Mouse (Mus musculus): ENCODE measurements around the gene Dirc2.

Dirc2 gene

DNA sequence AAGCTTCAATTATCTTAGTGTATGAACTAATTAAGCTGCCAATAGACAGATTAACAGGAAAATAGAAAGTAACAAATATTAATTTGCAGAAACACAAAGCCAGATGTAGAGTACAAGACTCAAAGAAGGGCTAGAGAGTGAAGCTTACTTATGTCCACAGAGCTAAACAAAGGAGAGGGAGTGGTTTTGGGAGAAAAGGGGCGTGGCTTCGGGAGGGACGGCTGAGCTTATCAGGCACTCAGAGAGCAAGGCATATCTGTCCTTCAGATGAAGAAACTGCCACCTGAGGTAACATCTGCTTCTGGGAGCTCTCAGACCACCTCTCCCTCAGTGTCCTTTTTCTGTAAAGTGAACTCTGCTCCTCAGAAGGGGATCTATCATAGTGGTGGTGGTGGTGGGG, 90.7 kb downstream of the Dirc2 start:
- no peak for DNase-seq

DNA sequence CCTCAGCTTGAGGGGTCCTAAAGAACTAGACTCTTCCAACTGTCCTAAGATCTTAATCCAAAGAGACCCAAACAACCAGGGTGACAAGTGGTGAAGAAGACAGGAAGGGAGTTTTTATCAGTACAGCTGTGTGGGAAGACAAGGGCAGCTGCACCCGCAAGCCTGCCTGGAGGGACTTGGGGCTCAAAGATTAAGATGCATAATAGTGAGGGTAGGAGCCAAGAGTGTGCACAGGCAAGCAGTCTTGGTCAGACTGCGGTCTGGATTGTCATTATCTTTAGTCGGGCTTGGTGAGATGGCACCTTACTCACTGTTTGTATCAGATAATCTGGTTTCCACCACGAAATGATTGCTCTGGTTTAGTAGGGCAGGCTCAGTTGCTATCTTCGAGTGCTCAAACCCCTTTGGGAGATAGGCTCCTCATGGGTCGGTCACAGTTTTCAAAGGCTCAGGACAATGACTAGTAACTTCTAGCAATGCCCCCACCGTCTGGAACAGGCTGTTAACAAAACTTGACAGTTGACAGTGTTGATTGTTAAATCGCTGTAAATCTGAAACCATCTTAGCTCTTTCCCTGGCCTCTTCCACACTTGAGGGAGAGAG, 91.5 kb downstream of the Dirc2 start:
- DNase-seq, result no peak

DNA sequence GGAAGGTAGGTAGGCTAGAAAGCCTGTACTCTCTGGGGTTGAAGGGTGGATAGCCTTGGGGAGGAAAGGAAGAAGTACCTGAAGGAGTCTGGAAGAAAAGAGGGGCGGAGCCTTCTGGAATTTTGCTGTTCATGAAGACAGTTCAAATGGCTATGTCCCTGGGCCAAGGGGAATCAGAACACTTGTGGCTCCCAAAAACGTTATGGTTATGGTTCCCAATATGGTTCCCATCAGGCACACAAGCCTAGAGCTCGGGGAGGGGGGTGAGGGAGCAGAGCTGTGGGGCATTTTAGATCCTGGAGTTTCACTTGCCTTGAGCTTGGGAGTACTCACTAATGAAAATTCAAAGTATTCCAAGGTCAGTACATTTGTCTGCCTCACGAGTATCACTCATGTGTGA, 104.3 kb downstream of the Dirc2 start:
- no peak for DNase-seq

DNA sequence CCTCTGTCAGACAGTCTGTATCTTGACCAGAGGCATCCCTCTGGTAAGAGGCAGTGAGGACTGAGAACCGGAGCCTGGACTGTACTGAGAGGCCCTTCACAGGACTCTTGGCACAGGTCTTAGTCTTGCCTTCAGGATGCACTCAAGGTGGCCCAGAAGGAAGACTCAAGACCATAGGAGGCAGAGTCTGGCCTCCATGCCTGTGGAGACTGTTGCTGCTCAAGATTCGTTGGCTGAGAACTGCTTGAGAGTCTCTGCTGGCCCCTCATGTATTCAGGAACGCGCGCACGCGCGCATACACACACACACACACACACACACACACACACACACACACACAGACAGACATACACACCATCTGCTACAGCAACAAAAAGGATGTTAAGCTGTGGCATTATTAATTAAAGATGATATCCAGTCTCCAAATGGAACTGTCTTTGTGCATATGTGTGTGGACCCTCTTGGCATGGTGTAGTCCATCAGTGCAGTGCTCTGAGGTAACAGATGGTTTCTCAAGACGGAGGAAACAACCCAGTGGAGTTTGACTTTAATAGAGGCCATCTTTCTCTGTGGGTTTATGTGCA, 105.2 kb downstream of the Dirc2 start:
- no peak for DNase-seq

DNA sequence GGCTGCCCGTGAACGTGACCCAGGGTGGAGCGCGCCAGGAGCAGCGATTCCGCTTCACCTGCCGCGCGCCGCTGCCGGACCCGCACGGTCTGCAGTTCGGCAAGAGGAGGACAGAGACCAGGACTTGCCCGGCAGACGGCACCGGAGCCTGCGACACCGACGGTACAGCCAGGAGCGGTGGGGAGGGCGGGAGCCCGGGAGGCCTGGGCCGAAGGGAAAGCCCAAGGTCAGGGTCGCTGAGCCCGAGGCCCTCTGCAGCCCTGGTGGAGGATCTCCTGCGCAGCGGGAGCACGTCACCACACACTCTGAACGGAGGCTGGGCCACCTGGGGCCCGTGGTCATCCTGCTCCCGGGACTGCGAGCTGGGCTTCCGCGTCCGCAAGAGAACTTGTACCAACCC, 108.9 kb downstream of the Dirc2 start:
- no peak for DNase-seq

- DNase-seq, result no peak
These were observed 115.2 kb downstream of the Dirc2 start for GRCm38 (mm10) chr16:35653951-35654350.

DNA sequence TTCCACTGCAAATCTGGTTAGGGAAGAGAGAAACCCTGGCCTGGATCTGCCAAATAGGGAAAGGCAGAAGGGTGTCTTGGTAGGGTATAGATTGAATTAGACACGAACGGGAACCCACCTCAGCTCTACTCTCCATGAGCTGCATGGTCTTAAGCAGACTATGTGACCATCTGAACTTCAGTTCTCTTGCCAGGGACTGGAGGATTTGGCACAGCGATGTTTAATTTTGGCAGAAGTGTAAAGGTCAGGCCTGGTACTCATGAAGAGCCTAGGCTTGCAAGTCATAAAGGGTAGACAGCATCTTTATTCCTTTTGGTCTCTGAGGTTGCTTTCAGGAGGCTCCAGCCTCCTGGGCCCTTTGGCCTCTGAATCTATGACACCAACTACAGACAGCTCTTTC, 116.5 kb downstream of the Dirc2 start:
- DNase-seq, result no peak

- DNase-seq, result no peak
These were observed 117.0 kb downstream of the Dirc2 start for GRCm38 (mm10) chr16:35652206-35652605.

DNA sequence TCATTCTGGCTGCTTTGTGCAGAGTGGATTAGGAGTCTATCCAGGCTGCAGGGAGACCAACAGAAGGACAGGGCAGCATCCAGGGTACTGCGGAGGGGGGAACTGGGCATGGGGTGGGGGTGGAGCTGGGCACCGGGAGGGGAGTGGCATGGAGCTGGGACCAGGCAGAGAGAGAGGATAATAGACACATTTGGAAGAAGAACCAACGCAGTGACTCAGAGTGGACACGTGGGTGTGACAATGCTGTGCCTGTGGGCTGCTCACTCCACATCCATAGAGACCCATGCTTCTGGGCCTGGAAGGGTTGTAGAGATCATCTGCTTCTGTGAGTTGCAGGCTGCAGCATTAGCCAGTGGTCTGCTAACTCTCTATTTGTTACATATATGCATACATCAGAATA, 120.3 kb downstream of the Dirc2 start:
- no peak for DNase-seq
